Mouse (Mus musculus) erythroid progenitor cell, adult 5-6 weeks (primary cell): ENCODE results near the gene Elovl2. TPM values are rescaled to one million over a fixed set of nuclear protein-coding genes. Genes with fewer than 3 reads are reported as not detected.
"Not testable (repeated sequence)": the region's sequence is repeated elsewhere in the genome, so short reads cannot be mapped to it uniquely, and the experiment has no call there.

ENCODE experiments used
- ATAC-seq: replicated peaks from 2 replicates; pipeline ENCODE4 v1.8.0; 2016; ENCODE audit warnings: moderate number of reproducible peaks, mild to moderate bottlenecking, moderate TSS enrichment, inconsistent platforms; ENCODE audit not compliant: poor library complexity, low FRiP score, severe bottlenecking
- total RNA-seq, 2 experiments: library from RNA; stranded (forward) in 1 of 2; stranded (reverse) in 1 of 2; fragments of 150-400 nt in 1 of 2; fragments of 186-747, 209-891 nt in 1 of 2; gene quantifications; 2 replicates each; pipeline versions ENCODE4 v1.2.3 to v1.2.4; 2015 to 2017; ENCODE audit warnings: low replicate concordance in 2 of 2

Gene Elovl2
- total RNA-seq, 2 experiments from 2014 or later, result not detected

DNA sequence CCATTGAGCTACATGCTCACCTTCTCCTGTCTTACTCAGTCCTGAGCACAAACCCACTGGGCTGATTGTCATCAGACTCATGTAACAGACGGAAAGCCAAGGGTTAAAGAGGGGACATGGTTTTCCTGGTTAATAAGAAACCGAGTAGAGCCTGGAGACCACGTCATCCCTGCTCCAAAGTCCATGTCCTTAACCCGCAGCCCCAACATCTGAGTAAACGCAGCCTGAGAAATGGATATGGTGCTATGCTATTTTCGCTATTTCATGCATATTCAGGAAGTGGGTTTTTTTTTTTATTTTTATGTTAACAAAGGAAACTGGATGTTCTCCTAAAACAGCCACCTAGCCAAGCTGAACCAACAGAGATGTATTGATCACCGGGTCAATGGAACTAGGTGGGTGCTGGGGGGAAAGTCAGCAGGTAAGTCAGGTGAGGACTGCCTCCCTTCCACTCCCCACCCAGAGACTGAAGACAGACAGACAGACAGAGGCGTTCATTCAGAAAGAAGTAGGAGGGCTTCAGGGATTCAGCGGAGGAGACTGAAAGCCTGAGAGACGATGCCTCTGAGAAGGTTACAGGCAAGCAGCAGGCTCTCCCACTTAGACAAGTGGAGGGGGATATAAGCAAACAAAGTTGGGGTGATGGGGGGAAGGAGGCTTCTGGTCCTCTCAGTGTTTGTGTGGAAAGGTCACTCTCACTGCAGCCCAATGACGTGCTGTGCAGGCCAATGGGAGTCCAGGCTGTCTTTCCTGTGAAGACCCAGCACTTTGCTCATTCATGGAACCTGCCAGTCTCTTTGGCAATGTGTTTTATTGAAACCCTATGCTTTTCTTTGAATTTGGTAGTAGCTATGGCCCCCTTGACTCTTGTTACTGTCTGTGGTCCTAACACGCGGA lies 15.9 kb upstream of the Elovl2 start:
- ATAC-seq, result no peak

- ATAC-seq, result no peak
Measured at GRCm38 (mm10) chr13:41235181-41235580, 15.0 kb upstream of the Elovl2 start.

DNA sequence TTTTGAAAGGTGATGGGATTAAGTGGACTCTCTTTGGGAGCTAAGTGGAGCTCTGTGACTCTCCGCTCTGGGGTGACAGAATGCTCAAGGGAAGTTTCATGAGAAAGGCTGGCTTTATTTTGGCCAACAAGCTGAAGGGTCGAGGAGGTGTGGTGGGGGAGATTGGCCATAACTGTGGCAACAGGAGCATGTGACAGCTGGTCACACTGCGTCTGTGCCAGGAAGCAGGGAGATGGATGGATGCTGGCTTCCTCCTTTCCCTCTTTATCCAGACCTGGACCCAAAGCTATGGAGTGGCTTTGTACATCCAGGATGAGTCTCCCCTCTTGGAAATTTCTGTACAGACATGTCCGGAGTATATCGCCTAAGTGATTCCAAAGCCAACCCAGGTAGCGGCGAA lies 13.0 kb upstream of the Elovl2 start:
- no peak for ATAC-seq

DNA sequence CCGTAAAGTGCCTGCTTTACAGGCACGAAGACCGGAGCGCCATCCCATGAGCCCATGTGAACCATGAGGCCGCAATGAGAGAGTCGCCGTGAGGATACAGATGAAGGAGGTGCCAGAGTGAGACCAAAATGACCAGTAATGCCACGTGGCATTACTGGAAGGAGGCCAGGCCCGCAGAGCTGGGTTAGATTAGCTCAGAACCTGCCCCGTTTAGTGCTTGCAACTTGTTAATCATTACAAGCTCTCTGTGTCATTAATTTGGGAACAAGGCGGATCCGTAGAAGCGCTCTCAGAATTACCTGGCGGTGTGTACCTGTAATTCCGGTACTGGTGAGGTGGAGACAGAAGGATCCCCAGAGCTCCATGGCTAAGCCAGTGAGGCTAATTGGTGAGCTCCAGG lies 12.0 kb upstream of the Elovl2 start:
- no peak for ATAC-seq

DNA sequence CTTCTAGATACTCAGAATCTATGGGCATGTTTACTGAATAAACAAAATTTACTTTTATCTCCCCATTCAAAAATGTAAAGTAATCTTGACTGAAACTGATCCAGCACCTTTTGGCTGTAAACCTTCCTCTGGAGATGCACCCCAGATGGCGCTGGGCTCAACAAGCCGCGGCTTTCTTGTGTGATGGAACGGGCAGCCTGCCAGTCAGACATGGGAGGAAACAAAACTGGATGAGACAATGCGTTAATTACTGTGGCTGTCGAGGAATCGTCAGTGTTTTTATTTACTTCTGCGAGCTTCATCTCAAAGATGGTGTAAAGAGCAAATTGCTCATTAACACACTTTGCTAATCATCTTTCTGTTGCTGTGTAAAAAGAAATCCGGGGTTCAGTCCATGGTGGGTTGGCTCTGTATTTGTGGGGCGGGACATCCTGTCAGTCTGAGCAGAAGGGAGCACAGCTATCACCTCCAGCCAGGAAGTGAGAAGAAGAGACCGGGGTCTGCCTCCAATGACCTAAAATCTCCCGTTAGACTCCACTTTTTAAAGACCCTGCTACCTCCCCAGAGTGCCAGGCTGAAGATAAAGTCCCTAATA lies 11.3 kb upstream of the Elovl2 start:
- ATAC-seq, result no peak

- no peak for ATAC-seq
Measured at GRCm38 (mm10) chr13:41230256-41230655, 10.1 kb upstream of the Elovl2 start.

DNA sequence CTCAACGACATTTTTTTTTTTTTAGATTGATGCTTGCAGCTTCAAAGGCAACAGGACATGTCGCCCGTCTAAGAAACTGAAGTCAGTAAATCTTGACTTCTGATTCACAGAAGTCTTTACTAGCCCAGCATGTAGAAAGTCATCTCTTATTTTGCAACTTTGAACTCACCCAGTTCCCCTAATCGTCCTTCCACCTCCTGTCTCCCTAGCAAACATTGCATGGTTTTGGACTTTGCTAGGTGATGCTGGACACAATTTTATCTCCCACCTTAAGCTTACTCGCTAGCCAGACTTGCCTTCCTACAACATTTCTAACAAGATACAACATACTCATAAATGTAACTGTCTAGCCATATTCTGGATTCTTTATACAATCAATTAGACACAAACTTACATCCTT lies 7.9 kb upstream of the Elovl2 start:
- ATAC-seq, result no peak

GRCm38 (mm10) chr13:41226513-41226912 lies 6.3 kb upstream of the Elovl2 start:
- ATAC-seq, result no peak

DNA sequence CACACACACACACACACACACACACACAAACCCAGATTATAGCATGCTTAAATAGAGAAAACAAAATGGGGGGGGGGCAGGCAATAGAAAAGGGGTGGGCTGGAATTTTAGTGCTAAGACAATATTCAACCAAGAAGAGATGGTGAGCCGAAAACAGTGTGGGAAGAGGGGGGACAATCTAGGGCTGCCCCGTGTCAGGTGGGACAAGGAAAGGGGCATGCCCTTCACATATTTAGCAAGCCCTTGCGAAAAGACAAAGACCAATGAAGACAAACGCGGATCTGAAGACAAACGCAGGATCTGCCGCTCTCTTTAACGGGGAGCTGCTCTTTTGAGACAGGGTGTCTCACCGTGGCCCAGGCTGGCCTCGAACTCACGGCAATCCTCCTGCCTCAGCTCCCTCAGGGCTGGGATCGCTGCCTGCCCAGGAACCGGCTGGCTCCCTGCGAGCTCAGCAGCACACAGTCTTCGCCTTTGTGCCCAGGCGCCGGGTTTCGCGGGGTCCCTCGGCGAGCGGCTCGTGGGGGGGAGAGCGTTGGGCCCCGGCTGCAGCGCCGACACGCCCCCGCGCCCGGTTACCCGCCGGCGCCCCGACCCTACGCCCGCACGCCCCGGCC lies 410 bp downstream of the Elovl2 start:
- no peak; the same call in 1 of the 2 replicates for ATAC-seq

GRCm38 (mm10) chr13:41219056-41219455 lies 1.1 kb downstream of the Elovl2 start:
- no peak for ATAC-seq

DNA sequence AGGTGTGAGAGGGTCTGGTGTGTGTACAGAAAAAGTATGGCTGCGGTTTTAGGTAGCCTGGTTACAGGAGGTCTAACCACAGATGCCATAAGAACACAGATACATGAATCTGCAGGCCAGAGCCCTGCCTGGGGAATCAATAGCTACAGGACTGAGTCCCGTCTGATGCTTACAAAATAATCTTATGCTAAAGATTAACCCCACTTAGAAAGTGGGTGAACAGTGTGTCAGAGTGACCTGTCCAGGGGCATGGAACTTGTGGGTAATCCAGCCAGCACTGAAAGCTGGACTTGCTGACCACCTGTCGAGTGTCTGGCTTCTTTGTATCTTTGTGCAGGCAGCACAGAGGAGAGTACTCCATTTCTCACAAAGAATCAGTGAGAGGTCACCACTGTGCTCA lies 4.0 kb downstream of the Elovl2 start:
- no peak for ATAC-seq

- ATAC-seq, result no peak
Measured at GRCm38 (mm10) chr13:41215669-41216068, 4.5 kb downstream of the Elovl2 start.

DNA sequence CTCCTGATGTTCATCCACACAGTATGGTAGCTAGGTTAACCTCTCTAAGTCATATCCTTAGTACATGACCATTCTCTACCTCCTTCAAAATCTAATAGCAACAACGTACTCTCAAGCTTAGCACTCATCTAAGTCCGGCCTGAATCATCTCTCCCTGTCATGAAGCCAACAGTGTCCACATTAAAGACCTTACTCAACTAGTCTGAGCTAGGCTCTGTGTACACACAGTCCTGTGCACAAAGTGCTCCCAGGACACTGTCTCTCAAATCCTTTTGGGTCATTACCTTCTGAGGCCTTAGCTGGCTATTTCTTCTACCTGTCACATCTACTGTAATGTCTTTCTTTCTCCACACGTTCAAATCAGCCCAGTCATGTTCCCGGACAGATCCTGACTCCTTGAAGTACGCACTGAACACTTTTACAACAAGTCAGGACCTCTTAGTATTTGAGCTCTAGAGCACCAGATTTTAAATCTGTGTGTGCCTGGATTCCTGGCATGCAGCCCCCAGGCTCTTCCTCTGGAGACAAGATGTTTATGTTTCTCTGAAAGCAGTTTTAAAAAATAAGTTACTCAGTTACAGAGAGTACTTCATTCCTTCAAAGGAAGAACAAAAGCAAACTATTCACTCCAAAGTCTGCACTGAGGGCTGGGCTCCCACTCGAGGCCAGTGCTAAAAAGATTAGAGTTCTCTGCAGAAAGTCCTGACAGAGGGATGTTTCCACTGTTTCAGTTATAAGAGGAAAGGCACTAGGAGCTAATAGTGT lies 7.5 kb downstream of the Elovl2 start:
- ATAC-seq, result no peak

DNA sequence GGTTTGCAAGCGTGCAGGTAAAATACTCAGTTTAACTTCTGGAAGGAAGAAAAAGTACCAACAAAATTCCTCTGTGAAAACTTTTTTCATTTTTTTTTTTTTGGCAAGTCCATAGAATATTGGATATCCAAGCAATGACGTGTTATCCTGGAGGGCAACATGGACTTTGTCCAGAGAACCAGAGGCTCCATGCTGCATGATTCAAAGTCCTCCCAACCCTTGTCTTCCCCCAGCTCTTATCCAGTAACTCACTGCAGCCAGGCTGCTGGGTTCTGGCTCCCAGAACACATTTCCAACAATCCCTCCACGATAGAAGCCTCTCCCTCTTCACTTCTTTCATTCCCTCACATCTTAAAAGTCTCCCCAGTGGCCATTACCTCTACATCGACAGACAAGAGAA lies 8.9 kb downstream of the Elovl2 start:
- ATAC-seq, result no peak

DNA sequence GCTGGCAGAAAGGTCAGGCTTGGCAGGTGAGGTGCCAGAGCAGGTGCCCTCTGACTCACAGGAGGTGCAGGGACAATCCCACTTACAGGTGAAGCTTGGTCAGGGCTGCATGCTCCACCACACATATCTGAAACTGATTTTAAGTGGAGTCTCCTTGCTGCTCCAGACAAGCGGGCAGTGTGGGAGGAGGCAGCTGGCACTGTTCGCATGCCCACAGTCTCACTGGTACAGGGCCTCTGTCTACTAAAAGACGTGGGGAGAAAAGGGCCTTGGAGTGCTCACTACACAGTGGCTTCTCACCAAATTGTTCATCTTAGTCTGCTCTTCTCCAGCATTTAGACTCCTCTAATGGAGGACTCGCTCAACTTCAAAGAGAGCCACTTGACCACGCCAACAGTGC lies 14.0 kb downstream of the Elovl2 start:
- ATAC-seq, result no peak

- not testable (repeated sequence) for ATAC-seq
Measured at GRCm38 (mm10) chr13:41205568-41205967, 14.6 kb downstream of the Elovl2 start.

DNA sequence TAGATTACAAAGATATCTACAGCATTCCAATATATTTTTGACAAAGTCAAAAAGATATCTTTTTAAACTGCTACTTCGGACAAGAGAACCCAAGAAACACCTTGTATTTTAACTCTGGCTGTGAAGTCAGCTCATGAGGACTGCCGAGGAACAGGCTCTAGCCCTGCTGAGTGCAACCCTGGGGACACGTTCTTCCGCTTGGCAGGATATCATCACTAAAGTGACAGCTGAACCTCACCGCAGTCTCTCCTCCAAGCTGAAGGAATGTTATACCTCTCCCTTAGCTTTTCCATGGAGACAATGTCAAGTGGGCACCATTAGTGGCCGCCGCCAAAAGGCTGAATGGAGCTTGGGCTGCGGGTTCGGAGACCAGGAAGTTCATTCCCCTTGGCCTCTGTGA lies 16.5 kb downstream of the Elovl2 start:
- ATAC-seq, result no peak

DNA sequence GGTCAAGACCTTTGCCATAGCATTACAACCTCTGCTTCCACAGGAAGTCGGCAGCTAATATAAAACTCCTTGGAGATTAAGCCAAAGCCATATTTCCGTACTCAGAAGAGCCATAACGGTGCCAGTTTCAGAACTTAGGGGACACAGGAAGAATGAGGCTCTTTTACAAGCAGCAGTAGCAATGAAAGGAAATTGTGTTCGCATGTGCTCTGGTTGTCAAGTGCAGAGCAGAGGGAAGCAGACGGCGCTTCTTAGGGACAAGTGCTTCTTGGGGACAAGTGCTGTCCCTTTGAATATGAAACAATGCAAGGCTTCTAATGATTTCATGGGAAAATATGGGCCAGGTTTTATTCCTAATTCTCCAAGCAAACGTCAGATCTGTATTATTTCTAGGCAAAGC lies 16.9 kb downstream of the Elovl2 start:
- ATAC-seq, result no peak

DNA sequence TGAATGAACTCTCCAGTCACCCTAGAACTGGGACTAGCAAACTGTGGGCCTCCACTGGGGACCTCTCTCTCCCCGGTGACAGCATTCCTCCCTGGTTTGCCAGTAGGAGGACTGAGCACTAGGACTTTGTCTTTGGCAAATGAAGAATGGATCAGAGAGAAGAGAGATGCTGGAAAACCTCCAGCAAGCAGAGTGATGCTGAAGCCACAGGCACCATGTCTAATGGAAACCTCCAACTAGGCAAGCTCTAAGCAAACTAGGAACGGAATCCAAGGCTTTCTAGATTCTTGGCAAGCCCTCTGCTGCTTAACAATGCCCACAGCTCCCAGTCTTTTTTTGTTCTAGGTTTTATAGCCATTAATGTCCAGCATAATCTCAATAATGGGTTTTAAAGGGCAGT lies 19.3 kb downstream of the Elovl2 start:
- ATAC-seq, result no peak

DNA sequence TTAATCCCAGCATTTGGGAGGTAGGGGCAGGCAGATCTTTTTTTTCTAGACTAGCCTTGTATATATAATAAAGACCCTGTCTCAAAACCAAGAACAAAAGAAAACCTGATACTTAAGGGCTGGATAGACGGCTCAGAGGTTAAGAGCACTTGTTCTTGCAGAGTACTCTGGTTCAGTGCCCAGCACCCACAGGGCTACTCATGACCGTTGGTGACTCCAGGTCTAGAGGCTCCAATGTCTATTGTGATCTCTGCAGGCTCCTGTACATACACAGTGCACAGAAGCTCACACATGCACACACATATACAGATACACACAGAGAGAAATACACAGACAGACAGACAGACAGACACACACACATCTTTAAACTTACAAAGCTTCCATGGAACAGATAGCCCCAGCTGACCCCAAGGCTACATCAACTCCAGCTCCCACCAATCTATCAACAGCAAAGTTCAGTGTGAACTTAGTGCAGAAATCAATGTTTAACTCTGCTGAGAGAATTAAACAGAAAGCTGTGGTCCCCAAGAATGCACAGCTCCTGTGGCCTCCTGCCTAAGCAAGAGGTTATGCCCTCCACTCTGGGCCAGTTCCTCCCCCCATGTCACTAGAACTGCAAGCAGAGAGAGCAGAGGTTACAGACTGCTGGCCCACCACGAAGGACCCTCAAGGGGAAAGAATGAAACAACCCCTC lies 24.4 kb downstream of the Elovl2 start:
- ATAC-seq, result no peak
